Mouse (Mus musculus) erythroblast, adult 5-6 weeks (primary cell): ENCODE results near the gene Stx5a. TPM values are rescaled to one million over a fixed set of nuclear protein-coding genes. Genes with fewer than 3 reads are reported as not detected.

Experiments used
- ATAC-seq: replicated peaks from 2 replicates; pipeline ENCODE4 v1.8.0; 2016; ENCODE audit warnings: moderate number of reproducible peaks, mild to moderate bottlenecking, moderate TSS enrichment, inconsistent platforms; ENCODE audit not compliant: poor library complexity, low FRiP score, severe bottlenecking
- total RNA-seq, 2 experiments: library from RNA; stranded (forward) in 1 of 2; stranded (reverse) in 1 of 2; fragments of 150-400 nt in 1 of 2; fragments of 200-764, 138-1000 nt in 1 of 2; gene quantifications; 2 replicates each; pipeline versions ENCODE4 v1.2.3 to v1.2.4; 2015 to 2017; ENCODE audit warnings: low replicate concordance in 2 of 2

The Stx5a gene
- total RNA-seq (2015; ENCODE audit: low replicate concordance) (105 and 119 TPM in 2 replicates), total RNA-seq (2017; ENCODE audit: low replicate concordance) (161 and 226 TPM in 2 replicates)

GRCm38 (mm10) chr19:8741243-8741869, at the start of gene Stx5a:
TSS of gene Stx5a (plus strand) at chr19:8741413.
- ATAC-seq, result peak; percentile 94

GRCm38 (mm10) chr19:8691871-8692539, 49.2 kb upstream of the Stx5a start:
- no peak for ATAC-seq

DNA sequence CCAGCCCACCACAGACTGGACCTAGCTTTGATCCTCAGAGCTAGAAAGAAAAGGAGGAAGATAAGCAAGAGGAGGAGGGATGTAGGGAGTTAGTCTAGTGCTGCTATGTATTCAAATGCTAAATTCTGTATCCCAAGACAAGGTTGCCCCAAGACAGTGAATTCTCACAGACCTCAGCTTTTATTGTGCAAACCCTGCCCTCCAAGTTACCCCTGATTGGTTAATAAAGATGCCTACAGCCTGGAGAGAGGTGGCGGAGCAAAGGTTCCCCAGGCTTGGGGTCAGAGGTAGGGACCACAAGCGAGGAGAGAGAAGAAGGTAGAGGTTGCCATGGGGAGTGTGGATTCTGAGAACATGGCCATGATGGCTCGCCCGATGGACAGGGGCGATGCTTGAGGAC, 48.5 kb upstream of the Stx5a start:
- ATAC-seq, result no peak

GRCm38 (mm10) chr19:8695330-8695729, 45.9 kb upstream of the Stx5a start:
- peak; percentile 84 for ATAC-seq

DNA sequence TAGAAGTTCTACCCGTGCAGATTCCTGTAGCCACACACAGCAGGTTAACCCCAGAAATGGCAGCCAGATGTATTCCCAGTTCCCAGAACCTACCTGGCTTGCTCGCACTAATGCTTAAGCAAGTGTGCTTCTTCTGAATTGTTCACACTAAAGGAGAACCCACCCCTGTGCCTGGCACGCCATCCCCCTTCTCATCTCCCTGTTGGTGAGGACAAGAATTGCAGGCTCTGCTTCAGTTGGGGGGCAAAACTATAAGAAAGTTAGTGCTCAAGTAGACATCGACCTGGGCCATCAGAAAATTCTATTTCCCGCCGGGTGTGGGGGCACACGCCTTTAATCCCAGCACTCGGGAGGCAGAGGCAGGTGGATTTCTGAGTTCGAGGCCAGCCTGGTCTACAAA, 41.6 kb upstream of the Stx5a start:
- no peak for ATAC-seq

- no peak for ATAC-seq
These were observed 38.8 kb upstream of the Stx5a start for GRCm38 (mm10) chr19:8702458-8702857.

DNA sequence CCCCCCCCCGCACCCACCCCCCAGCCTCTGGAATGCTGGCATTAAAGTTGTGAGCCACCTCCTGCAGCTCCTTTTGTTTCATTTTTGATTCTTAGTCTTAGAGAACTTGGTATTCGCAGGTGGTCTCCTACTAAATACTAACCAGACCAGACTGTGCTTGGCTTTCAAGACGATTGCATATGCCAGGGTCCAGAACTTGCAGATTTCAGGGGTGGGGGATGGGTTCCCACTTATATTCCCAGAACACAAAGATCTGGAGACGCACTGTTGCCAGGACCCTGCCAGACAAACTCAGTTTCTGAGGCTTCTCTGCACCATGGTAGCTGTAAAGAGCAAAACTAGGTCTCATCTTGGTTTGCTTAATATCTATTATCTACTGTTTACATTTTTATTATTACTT, 37.6 kb upstream of the Stx5a start:
- ATAC-seq, result no peak

GRCm38 (mm10) chr19:8705026-8705708, 36.0 kb upstream of the Stx5a start:
- no peak for ATAC-seq

GRCm38 (mm10) chr19:8706132-8706667, 35.0 kb upstream of the Stx5a start:
- ATAC-seq, result no peak

DNA sequence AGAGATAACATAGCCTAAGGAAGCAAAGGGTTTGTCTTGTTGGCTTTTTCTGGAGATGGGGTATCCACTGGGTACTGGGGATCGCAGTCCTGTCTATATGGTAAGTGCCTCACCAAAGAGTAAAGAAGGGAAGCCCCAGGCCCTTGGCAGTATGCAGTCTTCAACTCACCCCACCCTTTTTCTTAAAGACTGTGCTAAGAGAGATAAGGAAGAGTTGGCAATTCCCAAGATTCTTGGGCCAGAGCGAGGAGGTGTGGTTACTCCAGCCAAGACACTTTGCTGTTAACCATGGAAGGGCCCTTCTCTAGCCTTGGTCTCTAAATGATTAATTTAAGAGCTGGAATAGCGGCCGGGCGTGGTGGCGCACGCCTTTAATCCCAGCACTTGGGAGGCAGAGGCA, 34.3 kb upstream of the Stx5a start:
- peak; percentile 41; the same call in 1 of the 2 replicates for ATAC-seq

GRCm38 (mm10) chr19:8708954-8709353, 32.3 kb upstream of the Stx5a start:
- ATAC-seq, result no peak

DNA sequence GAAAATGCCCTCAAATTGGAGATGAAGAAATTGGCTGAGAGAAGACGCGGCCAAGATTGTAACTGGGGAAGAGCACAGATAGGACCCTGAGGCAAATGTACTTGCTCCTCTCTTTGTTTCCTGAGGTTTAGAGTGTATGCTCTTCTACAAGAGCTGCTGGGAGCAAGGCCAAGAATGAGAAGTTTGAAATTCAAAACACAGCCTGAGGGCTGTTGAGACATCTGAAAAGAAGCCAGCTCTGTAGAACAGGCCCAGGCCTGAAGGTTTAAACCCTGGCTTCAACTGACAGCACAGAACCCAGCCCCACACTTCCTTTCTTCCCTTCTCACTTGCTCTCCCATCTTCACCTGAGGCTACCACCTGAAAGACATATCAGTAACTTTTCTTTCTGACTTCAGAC, 31.2 kb upstream of the Stx5a start:
- ATAC-seq, result no peak

DNA sequence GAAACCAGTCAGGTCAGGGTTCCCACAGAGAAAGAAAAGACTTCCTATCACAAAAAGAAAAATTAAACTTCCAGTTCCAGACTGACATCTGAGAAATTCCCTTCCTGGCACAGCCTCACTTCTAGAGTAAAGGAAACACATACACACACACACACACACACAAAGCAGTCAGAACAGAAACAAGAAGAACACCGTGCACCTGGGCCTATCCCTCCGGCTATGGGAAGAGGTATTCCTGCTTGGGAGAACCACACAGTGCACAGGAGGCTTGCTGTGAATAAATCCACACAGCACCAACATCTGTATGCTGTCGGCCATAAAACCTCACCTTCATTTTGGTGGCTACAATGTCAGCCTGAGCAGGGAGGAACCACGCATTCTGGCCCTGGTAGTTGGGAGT, 29.7 kb upstream of the Stx5a start:
- ATAC-seq, result no peak

DNA sequence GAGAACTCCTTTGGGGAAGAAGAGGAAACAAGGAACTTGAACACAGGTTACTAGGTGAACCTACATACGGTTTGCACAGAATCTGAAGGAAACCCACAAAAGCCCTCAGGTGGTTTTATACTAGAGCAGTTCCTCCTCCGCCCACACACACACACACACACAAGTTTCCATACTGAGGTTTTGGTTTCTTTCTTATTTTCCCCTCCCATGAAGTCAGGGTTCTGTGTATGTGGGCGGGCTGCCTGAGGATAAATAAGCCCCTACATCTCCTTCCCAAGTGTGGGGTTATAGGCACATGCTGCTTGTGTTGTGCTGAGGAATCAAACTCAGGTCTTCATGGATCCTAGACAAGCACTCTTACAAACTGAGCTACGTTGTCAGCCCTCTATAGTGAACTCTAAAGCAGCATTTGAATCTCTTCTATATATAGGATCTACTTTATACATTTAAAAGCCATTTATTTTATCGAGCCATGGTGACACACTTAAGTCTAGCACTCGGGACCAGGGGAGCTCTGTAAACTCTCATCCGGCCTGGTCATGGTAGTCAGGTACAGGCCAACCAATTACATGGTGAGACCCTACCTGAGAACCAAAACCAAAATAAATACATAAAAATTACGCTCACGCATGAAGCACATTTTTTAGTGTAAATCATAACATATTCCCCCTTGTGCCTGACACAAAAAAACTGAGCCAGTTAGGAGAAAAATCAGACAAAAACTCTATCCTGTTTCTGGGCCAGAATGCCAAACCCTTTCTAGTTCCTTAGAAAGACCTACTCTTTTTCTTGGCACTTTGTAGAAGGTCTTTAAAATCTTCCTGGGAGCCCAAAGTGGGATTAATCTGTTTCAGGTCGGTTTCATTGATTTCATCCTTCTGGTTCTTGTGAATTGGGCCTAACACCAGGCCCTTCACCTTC, 29.0 kb upstream of the Stx5a start:
- ATAC-seq, result no peak

DNA sequence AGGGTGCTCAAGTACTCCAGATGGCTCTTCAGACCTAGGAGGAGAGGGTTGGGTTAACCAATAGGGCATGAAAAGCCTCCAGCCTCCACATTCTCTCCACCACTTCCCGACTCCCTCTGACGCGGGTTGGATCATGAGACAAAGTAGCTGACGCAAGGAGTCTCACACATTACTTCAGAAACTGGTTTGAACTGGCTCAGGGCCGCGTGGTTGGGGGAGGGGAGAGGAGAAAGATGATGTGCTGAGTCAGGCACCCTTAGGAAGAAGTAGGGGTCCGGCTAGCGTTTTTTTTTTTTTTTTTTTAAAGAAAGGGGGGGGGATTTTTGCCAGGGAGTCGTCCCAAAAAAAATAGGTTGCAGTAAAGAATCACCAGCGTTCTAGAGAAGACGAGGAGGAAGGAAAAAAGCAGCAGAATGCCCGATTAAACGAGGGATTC, 28.3 kb upstream of the Stx5a start:
- peak; percentile 26; the same call in 1 of the 2 replicates for ATAC-seq

DNA sequence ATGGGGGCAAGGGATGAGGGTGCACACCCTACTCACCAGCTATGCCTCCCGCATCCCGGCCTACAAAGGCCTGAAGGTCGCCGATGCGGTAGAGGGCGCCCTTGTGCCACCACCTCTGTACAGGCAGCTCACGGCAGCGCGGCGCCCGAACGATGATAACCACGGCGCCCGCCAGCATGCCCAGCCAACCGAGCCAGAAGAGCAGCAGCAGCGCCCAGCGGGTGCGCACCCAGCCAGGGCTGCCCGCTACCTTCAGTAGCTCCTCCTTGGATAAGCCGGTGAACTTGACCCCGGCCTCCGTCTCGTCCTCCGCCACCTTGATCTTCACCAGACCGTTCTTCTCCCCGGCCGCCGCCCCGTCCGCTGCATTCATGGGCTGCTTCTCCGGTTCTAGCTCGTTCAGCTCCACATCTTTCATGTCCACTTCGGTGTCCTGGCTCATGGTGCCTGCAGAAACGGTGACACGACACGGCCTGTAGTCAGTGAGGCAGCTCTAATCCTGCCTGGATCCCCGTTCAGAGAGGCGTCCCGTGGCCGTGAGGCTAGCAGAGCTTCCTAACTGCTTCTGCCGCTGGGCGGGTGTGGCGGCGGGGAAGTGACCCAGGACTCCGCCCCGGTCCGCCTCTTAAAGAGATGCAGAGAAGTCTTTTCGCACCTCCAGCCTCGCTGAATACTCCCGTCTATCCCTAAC, 27.8 kb upstream of the Stx5a start:
- ATAC-seq, result peak; percentile 74

GRCm38 (mm10) chr19:8713997-8714652, 27.1 kb upstream of the Stx5a start:
- peak; percentile 16 for ATAC-seq

- ATAC-seq, result peak; percentile 64
These were observed 26.3 kb upstream of the Stx5a start for GRCm38 (mm10) chr19:8714653-8715481.
